Mouse (Mus musculus): ENCODE measurements around the gene Lamtor5. TPM values are rescaled to one million over a fixed set of nuclear protein-coding genes. Genes with fewer than 3 reads are reported as not detected.

The Lamtor5 gene
- polyA plus RNA-seq (2012; ENCODE audit: insufficient read depth, low replicate concordance): 7.0 and 33.7 TPM in 2 replicates

DNA sequence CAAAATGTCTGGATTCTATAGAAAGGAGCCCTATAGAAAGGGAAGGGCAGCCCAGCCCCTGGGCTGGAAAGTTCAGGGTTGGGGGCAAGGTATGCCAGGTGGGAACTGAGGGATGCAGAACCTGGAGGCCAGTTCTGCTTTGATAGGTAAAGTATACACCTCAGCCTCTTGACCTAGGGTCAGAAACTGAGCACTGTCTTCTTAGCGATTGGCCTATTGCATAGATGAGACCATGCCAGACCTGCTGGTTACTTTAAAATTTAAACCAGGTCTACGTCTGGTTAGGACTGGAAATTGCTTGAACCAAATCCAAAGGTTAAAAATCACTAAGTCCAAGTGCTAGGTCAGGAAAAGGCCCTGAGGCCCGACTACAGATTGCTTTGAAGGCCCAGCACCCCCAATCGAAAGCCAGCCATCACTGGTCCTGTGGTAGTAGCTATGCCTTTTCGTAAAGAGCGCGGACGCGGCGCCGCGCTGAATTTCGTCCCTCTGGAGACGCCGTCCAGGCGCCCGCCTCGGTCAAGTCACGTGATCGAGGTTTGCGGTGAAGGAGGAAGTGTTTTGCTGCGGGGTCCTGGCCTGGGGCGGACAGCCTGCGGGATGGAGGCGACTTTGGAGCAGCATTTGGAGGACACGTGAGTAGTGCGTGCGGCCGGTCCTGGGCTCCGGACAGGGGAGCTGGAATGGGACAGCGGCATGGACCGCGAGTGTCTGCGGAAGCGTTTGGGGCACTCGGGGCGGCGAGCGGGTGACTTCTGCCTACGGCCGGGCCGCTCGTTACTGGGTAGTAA, at the start of gene Lamtor5:
TSS of gene Lamtor5 (plus strand) at position 380 of the 791 bp plus-strand sequence.
- peaks cover 6% of the 10 kb centered on the region for H3K27me3 ChIP-seq (replicated peaks)
- H3K9me3 ChIP-seq: no peaks in the 10 kb centered on the region
- peaks cover 26% of the 10 kb centered on the region for H3K36me3 ChIP-seq (replicated peaks; ENCODE audit: low read length)
- no peak for TF ChIP-seq GATA1 (IDR thresholded peaks at IDR 0.05; ENCODE audit: borderline replicate concordance, low read length)
- no peak for TF ChIP-seq FLI1 (IDR thresholded peaks at IDR 0.05; ENCODE audit: low read length)
- H3K4me3 ChIP-seq (replicated peaks): peak within 1 kb of the TSS; percentile 96
- peaks cover 20% of the 10 kb centered on the region for H3K4me1 ChIP-seq

DNA sequence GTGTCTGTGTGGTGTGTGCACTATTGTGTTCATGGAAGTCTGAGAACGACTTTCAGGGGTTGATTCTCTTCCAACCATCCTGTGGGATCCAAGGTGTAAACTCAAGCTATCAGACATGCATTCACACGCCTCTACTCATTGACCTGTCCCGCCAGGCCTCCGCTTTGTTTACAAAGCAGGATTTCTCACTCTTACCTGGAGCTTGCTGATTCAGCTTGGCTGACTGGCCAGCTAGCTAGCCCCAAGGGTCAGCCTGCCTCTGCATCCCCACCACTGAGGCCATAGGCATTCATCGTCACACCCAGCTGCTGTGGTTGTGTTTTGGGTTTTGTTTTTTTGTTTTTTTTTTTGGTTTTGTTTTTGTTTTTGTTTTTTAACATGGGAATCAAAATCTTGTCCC, 49.4 kb upstream of the Lamtor5 start:
- peaks cover 22% of the 10 kb centered on the region for H3K27me3 ChIP-seq (replicated peaks)
- no peak for TF ChIP-seq FLI1 (IDR thresholded peaks at IDR 0.05; ENCODE audit: low read length)
- H3K36me3 ChIP-seq (replicated peaks; ENCODE audit: low read length): no peaks in the 10 kb centered on the region
- no peak overlapping the region for H3K4me3 ChIP-seq (replicated peaks)
- H3K9me3 ChIP-seq: peaks cover 8% of the 10 kb centered on the region
- H3K4me1 ChIP-seq: peaks cover 19% of the 10 kb centered on the region

DNA sequence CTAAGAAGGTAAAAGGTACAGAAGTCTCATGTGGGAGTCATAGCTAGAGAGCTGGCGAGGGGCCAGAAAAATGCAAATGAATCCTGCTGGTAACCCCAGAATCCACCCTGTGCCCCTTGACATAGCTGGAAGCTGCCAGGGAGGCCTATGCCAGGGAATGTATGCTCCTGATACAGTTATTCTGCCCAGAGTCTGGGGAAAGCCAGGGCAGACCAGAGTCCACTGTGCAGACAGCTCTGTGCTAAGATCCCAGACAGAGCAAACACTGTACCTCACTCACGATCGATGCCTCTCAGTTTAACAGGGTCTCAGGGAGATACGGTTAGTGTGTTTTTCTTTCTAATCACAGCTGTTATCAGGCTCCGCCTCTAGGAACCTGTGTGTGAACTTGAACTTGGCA, 48.8 kb upstream of the Lamtor5 start:
- Histone ChIP-seq H3K36me3 (replicated peaks; ENCODE audit: low read length) (no peaks in the 10 kb centered on the region), H3K27me3 (replicated peaks) (peaks cover 21% of the 10 kb centered on the region), H3K9me3 (peaks cover 2% of the 10 kb centered on the region), H3K4me3 (replicated peaks) (no peak overlapping the region), H3K4me1 (peaks cover 19% of the 10 kb centered on the region)
- TF ChIP-seq FLI1 (IDR thresholded peaks at IDR 0.05; ENCODE audit: low read length) (no peak), GATA1 (IDR thresholded peaks at IDR 0.05; ENCODE audit: borderline replicate concordance, low read length) (no peak)

DNA sequence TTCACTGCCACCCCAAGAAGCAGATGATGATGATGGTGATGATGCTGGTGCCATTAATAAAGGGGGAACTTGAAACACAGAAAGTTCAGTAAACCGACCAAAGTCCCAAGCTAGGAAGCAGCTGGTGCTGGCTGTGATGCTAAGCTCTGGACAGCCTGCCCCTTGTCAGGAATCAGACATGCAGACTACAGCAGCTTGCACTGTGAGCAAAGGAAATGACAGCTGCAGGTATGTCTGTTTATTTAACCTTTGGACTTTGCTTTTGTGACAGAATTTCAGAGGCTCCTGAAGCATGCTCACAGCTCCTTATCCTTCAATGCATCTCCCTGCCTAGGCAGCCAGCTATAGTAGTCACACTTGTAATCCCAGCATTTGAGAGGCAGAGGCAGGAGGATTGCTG, 48.1 kb upstream of the Lamtor5 start, which contains the start of gene A630076J17Rik:
TSS of gene A630076J17Rik (plus strand) at position 88 of the 400 bp plus-strand sequence.
- H3K4me3 ChIP-seq (replicated peaks): no peak within 1 kb of the TSS
- peaks cover 25% of the 10 kb centered on the region for H3K27me3 ChIP-seq (replicated peaks)
- H3K9me3 ChIP-seq: no peaks in the 10 kb centered on the region
- TF ChIP-seq FLI1 (IDR thresholded peaks at IDR 0.05; ENCODE audit: low read length) (no peak), GATA1 (IDR thresholded peaks at IDR 0.05; ENCODE audit: borderline replicate concordance, low read length) (no peak)
- H3K36me3 ChIP-seq (replicated peaks; ENCODE audit: low read length): no peaks in the 10 kb centered on the region
- H3K4me1 ChIP-seq: peaks cover 19% of the 10 kb centered on the region

DNA sequence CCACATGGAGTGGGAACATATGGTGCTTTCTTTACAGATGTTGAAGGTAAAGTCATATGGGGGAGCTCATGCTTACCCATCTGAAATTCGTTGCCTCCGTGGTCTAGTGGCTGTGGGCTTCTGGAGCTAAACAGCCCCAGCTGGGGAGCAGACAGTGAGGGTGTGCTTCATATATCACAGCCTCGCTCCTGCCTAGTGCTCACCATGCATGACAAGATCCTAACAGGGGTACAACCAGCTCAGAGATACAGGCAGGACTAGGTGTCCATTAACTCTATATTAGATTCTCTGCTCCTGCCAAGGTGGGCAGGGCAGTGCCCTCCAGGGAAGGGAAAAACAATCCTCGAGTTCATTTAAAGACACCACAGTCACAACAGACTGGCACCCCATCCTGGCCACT, 47.5 kb upstream of the Lamtor5 start:
- Histone ChIP-seq H3K27me3 (replicated peaks) (peaks cover 27% of the 10 kb centered on the region), H3K4me1 (peaks cover 19% of the 10 kb centered on the region), H3K9me3 (no peaks in the 10 kb centered on the region), H3K36me3 (replicated peaks; ENCODE audit: low read length) (no peaks in the 10 kb centered on the region), H3K4me3 (replicated peaks) (no peak overlapping the region)
- TF ChIP-seq FLI1 (IDR thresholded peaks at IDR 0.05; ENCODE audit: low read length) (no peak), GATA1 (IDR thresholded peaks at IDR 0.05; ENCODE audit: borderline replicate concordance, low read length) (no peak)

DNA sequence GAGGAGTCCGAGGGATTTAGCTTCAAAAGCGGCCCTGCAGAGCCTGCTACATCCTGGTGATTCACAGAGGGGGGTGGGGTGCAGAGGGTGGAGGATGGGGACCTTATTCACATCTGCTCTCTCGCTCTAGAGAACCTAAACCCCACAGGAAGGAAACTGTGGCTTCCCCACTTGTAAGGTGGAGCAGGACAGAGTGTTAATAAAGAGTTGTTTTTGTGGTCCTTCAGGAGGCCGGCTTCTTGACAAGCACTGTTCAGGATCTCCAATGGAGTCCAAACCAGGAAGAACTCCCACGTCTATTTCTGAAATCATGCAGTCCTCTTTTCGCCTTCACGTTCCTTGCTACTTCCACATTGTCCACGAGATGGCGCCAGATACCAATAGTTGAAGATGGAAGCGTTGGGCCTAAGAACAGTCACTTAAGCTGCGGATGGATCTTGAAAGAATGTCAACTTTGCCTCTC, 45.3 kb upstream of the Lamtor5 start:
- TF ChIP-seq FLI1 (IDR thresholded peaks at IDR 0.05; ENCODE audit: low read length) (no peak), GATA1 (IDR thresholded peaks at IDR 0.05; ENCODE audit: borderline replicate concordance, low read length) (no peak)
- H3K4me3 ChIP-seq (replicated peaks): peak overlapping the region; percentile 82
- peaks cover 23% of the 10 kb centered on the region for H3K4me1 ChIP-seq
- no peaks in the 10 kb centered on the region for H3K9me3 ChIP-seq
- no peaks in the 10 kb centered on the region for H3K36me3 ChIP-seq (replicated peaks; ENCODE audit: low read length)
- peaks cover 35% of the 10 kb centered on the region for H3K27me3 ChIP-seq (replicated peaks)

DNA sequence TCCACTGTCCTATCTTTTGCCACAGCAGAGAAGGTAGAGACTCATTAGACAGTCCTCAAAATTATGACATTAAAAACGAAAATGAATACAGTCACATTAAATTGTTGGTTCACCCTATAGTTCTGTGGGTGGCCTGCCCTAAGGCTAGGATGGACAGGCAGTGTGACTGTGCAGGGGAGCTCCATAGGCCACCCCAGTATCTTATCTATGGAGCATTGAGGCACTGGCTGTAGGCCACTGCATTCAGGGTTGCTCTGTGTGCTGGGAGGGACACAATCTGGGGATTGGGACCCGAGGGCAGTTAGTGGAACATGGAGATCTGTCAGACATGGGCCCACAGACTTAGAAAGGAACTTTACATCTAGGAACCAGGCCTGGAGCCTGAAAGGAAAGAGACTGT, 44.7 kb upstream of the Lamtor5 start:
- no peaks in the 10 kb centered on the region for H3K9me3 ChIP-seq
- H3K4me1 ChIP-seq: peaks cover 23% of the 10 kb centered on the region
- no peak for TF ChIP-seq GATA1 (IDR thresholded peaks at IDR 0.05; ENCODE audit: borderline replicate concordance, low read length)
- no peak for TF ChIP-seq FLI1 (IDR thresholded peaks at IDR 0.05; ENCODE audit: low read length)
- no peak overlapping the region for H3K4me3 ChIP-seq (replicated peaks)
- peaks cover 35% of the 10 kb centered on the region for H3K27me3 ChIP-seq (replicated peaks)
- no peaks in the 10 kb centered on the region for H3K36me3 ChIP-seq (replicated peaks; ENCODE audit: low read length)

DNA sequence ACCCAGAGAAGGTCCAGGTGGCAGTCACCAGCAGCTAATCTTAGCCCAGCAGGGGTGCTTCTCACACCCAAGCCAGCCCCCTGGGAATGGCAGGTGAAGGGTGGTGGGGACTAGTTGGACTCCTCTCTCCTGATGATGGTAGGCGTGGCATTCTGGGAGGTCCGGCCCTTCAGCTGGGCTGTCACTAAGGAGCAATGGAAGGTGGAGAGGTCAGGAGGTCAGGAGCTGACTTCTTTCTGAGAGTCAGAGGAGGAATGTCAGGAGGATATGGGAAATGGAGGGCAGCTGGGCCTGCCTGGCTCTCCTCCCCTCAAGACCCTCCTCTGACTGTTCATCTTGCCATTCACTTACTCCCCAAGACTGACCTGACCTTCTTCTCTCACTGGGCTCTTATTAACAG, 40.6 kb upstream of the Lamtor5 start:
- TF ChIP-seq GATA1 (IDR thresholded peaks at IDR 0.05; ENCODE audit: borderline replicate concordance, low read length) (no peak), FLI1 (IDR thresholded peaks at IDR 0.05; ENCODE audit: low read length) (no peak)
- Histone ChIP-seq H3K4me3 (replicated peaks) (no peak overlapping the region), H3K27me3 (replicated peaks) (peaks cover 42% of the 10 kb centered on the region), H3K9me3 (no peaks in the 10 kb centered on the region), H3K36me3 (replicated peaks; ENCODE audit: low read length) (no peaks in the 10 kb centered on the region), H3K4me1 (peaks cover 12% of the 10 kb centered on the region)

DNA sequence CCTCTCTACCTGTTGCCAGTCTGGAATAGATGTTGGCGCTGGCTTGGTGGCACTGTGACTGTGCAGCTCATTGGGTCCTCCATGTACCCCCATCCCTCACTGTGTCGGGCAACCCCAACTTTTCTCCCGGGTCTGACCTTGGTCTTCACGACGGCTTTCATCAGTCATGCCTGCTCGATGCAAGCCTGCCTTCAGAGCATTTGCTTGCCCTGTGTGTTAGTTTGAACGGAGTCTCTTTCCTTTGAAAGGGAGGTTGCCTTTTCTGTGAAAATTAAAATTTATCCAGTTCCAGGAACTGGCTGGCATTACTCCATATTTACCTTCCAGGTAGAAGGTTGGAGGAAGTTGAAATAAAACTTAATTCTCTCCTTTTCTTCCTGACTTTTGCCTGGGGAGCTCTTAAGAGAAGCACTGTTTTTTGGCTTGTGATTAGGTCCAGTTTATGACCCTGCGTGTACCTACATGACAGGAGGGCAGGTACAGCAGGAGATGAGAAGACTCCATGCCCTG, 40.1 kb upstream of the Lamtor5 start:
- no peaks in the 10 kb centered on the region for H3K36me3 ChIP-seq (replicated peaks; ENCODE audit: low read length)
- H3K27me3 ChIP-seq (replicated peaks): peaks cover 44% of the 10 kb centered on the region
- TF ChIP-seq GATA1 (IDR thresholded peaks at IDR 0.05; ENCODE audit: borderline replicate concordance, low read length) (no peak), FLI1 (IDR thresholded peaks at IDR 0.05; ENCODE audit: low read length) (no peak)
- peaks cover 7% of the 10 kb centered on the region for H3K4me1 ChIP-seq
- H3K9me3 ChIP-seq: no peaks in the 10 kb centered on the region
- no peak overlapping the region for H3K4me3 ChIP-seq (replicated peaks)

DNA sequence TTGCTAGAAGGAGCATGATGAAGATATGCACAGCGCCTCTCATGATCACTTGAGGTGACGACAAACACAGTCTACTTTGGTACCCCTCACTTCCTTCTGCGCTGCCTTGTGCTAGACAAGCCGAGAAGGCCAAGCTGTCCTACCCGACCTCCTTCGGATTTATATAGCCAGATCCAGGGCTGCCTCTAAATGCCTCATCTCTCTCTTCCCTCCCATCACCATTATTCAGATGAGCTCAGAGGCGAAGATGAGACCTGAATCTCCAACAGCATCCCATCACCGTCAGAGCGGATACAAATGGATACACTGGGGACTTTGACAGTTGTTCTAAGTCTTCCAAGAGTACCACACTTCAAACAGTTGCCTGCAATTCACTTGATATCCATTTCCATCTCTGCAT, 39.1 kb upstream of the Lamtor5 start, which contains the start of gene Prok1:
TSS of gene Prok1 (minus strand) at position 101 of the 400 bp plus-strand sequence.
- no peak within 1 kb of the TSS for H3K4me3 ChIP-seq (replicated peaks)
- no peaks in the 10 kb centered on the region for H3K36me3 ChIP-seq (replicated peaks; ENCODE audit: low read length)
- peaks cover 52% of the 10 kb centered on the region for H3K27me3 ChIP-seq (replicated peaks)
- TF ChIP-seq GATA1 (IDR thresholded peaks at IDR 0.05; ENCODE audit: borderline replicate concordance, low read length): no peak
- no peak for TF ChIP-seq FLI1 (IDR thresholded peaks at IDR 0.05; ENCODE audit: low read length)
- peaks cover 4% of the 10 kb centered on the region; the same call in 1 of the 2 replicates for H3K4me1 ChIP-seq
- no peaks in the 10 kb centered on the region for H3K9me3 ChIP-seq

Measured in megakaryocyte, embryonic 14.5 days (primary cell).